Mouse (Mus musculus): ENCODE measurements at regions not wholly inside any gene's neighbourhood (a gene's known extent, or its start where the extent isn't known, plus 50 kb on each side); places are given as distances from the start of the nearest gene placed in this dataset.

DNA sequence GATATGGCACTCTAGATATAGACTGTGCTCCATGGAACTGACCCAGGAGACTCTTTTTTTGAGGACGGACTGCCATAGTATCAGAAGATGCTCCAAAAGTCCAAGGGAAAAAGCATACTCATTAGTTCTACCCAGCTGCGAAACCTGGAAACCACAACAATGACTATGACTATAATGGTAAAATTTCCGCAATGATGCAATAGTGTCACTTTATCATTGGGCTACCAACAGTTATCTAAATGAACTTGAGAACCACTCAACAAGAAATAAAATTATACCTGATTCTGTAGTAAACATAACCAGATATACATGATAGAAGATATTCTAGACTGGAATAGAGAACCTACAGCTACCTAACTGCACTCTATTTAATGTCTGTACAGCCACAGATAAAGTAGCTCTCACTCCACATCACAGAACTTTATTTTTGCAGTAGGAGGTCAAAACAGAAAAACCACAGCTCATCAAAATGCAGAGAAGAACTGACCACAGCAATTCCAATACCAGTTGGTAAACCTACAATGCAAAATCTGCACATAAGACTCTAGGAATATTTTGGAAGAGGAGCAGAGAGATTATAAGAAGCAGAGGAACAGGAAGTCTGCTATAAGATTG is 1255.8 kb upstream of the Zeb2 start:
- H3K27ac ChIP-seq (ENCODE audit: low read length): no peak overlapping the region
- H3K9me3 ChIP-seq (ENCODE audit: low read length): no peaks in the 10 kb centered on the region
- 93% methylated on average over 3 of the region's 3 CpGs for WGBS
- TF ChIP-seq CTCF (IDR thresholded peaks at IDR 0.05) (no peak), EP300 (IDR thresholded peaks at IDR 0.05) (no peak)
- no peak overlapping the region for H3K4me2 ChIP-seq (replicated peaks; ENCODE audit: low read depth, low read length)
- H3K36me3 ChIP-seq (ENCODE audit: insufficient read depth, low read length): no peaks in the 10 kb centered on the region
- no peak overlapping the region for H3K9ac ChIP-seq (replicated peaks; ENCODE audit: low read depth)
- H3K4me3 ChIP-seq (ENCODE audit: low read depth, low read length): no peak overlapping the region
- DNase-seq (ENCODE audit: low spot score): no peak
- no peaks in the 10 kb centered on the region for H3K4me1 ChIP-seq (ENCODE audit: insufficient read depth, low read depth, low read length)
- no peaks in the 10 kb centered on the region for H3K27me3 ChIP-seq (replicated peaks; ENCODE audit: insufficient read depth, low read length)
- ATAC-seq: no peak

DNA sequence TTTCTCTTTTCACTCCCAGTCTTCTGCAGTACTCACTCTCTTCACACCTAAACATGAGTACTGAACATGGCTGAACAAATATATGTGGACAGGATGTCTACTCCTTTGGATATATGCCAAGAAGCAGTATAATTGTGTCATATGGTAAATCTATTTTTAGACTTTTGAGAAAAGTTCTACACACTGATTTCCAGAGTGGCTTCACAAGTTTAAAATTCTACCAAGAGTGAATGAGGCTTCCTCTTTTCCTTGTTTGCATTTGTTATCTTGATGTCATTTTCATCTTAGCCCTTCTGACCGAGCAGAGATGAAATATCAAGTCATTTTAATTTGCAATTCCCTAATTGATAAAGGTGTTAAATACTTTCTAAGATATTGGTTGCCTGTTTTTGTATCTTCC is 1254.6 kb upstream of the Zeb2 start:
- DNase-seq (ENCODE audit: low spot score): no peak
- Histone ChIP-seq H3K36me3 (ENCODE audit: insufficient read depth, low read length) (no peaks in the 10 kb centered on the region), H3K27ac (ENCODE audit: low read length) (no peak overlapping the region), H3K9me3 (ENCODE audit: low read length) (no peaks in the 10 kb centered on the region), H3K4me2 (replicated peaks; ENCODE audit: low read depth, low read length) (no peak overlapping the region), H3K4me1 (ENCODE audit: insufficient read depth, low read depth, low read length) (no peaks in the 10 kb centered on the region), H3K27me3 (replicated peaks; ENCODE audit: insufficient read depth, low read length) (no peaks in the 10 kb centered on the region), H3K4me3 (ENCODE audit: low read depth, low read length) (no peak overlapping the region), H3K9ac (replicated peaks; ENCODE audit: low read depth) (no peak overlapping the region)
- WGBS: 19% methylated on average over 1 of the region's 1 CpGs
- ATAC-seq: no peak
- TF ChIP-seq EP300 (IDR thresholded peaks at IDR 0.05) (no peak), CTCF (IDR thresholded peaks at IDR 0.05) (no peak)

DNA sequence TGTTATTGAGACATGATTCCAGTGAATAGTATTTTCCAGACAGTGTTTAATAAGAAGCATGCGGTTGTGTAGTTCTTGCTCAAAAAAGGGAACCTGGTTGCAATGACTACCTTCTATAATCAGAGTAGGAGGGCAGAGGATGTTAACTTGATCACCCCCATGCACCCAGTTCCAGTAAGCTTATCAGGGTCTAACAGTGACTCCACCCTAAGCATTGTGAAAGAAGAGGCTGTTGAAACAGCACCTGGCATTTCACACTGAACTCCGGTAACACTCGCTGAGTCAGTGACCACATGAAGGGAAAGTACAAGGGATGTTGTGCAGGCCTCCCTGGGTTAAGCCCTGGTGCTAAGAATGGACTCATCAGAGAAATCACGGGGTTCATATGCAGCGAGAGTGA is 1253.8 kb upstream of the Zeb2 start:
- no peaks in the 10 kb centered on the region for H3K9me3 ChIP-seq (ENCODE audit: low read length)
- peak; percentile 59 for ATAC-seq
- H3K9ac ChIP-seq (replicated peaks; ENCODE audit: low read depth): no peak overlapping the region
- DNase-seq (ENCODE audit: low spot score): peak; percentile 32
- no peak overlapping the region for H3K4me2 ChIP-seq (replicated peaks; ENCODE audit: low read depth, low read length)
- 64% methylated on average over 5 of the region's 5 CpGs for WGBS
- TF ChIP-seq CTCF (IDR thresholded peaks at IDR 0.05): no peak
- TF ChIP-seq EP300 (IDR thresholded peaks at IDR 0.05): peak; percentile 54; the same call in 1 of the 2 replicates
- H3K36me3 ChIP-seq (ENCODE audit: insufficient read depth, low read length): no peaks in the 10 kb centered on the region
- H3K27me3 ChIP-seq (replicated peaks; ENCODE audit: insufficient read depth, low read length): no peaks in the 10 kb centered on the region
- H3K27ac ChIP-seq (ENCODE audit: low read length): no peak overlapping the region
- H3K4me3 ChIP-seq (ENCODE audit: low read depth, low read length): no peak overlapping the region
- no peaks in the 10 kb centered on the region for H3K4me1 ChIP-seq (ENCODE audit: insufficient read depth, low read depth, low read length)

DNA sequence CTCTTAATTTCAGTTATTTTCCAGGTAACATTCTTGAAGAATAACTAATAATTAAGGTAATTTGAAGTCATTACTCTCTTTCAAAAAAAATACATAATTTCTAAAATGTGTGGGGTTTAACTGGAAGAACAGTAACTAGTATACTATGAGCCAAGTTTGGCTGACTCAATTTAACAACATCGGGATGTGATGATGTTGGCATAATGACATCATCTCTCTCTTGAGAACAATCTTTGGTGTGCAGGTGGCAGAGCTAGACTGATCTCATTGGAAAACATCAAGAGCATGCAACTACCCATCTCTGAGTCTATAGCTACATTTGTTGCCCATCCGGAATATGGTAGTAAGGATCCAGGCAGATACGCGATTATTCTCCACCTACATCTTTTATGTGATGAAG is 1251.7 kb upstream of the Zeb2 start:
- Histone ChIP-seq H3K27ac (ENCODE audit: low read length) (no peak overlapping the region), H3K9ac (replicated peaks; ENCODE audit: low read depth) (no peak overlapping the region), H3K4me3 (ENCODE audit: low read depth, low read length) (no peak overlapping the region), H3K4me2 (replicated peaks; ENCODE audit: low read depth, low read length) (no peak overlapping the region), H3K36me3 (ENCODE audit: insufficient read depth, low read length) (no peaks in the 10 kb centered on the region), H3K27me3 (replicated peaks; ENCODE audit: insufficient read depth, low read length) (no peaks in the 10 kb centered on the region), H3K9me3 (ENCODE audit: low read length) (no peaks in the 10 kb centered on the region), H3K4me1 (ENCODE audit: insufficient read depth, low read depth, low read length) (no peaks in the 10 kb centered on the region)
- no peak for DNase-seq (ENCODE audit: low spot score)
- ATAC-seq: no peak
- TF ChIP-seq EP300 (IDR thresholded peaks at IDR 0.05) (no peak), CTCF (IDR thresholded peaks at IDR 0.05) (no peak)
- WGBS: 98% methylated on average over 4 of the region's 4 CpGs

DNA sequence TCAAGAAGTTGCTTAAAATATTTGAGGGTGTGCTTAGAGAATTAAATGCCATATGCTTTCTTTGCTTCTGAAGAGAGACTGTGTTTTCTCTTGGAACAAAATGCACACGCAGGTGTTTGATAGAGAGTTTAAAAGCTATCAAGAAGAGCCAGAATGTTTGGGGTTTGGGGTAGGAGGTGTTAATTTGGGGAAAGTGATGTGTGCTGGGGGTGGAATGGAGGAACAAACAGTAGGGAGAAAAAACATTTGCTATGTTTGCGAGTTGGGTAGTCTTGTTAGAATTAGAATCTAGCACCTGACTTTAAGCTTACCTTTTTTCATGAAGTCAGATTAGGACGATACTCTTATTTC is 1248.9 kb upstream of the Zeb2 start:
- no peaks in the 10 kb centered on the region for H3K4me1 ChIP-seq (ENCODE audit: insufficient read depth, low read depth, low read length)
- no peak for TF ChIP-seq EP300 (IDR thresholded peaks at IDR 0.05)
- no peak for TF ChIP-seq CTCF (IDR thresholded peaks at IDR 0.05)
- H3K27me3 ChIP-seq (replicated peaks; ENCODE audit: insufficient read depth, low read length): no peaks in the 10 kb centered on the region
- WGBS: 81% methylated on average over 3 of the region's 3 CpGs
- no peak overlapping the region for H3K9ac ChIP-seq (replicated peaks; ENCODE audit: low read depth)
- no peaks in the 10 kb centered on the region for H3K9me3 ChIP-seq (ENCODE audit: low read length)
- no peaks in the 10 kb centered on the region for H3K36me3 ChIP-seq (ENCODE audit: insufficient read depth, low read length)
- ATAC-seq (no peak), DNase-seq (ENCODE audit: low spot score) (no peak)
- H3K4me3 ChIP-seq (ENCODE audit: low read depth, low read length): no peak overlapping the region
- no peak overlapping the region for H3K4me2 ChIP-seq (replicated peaks; ENCODE audit: low read depth, low read length)
- no peak overlapping the region for H3K27ac ChIP-seq (ENCODE audit: low read length)

DNA sequence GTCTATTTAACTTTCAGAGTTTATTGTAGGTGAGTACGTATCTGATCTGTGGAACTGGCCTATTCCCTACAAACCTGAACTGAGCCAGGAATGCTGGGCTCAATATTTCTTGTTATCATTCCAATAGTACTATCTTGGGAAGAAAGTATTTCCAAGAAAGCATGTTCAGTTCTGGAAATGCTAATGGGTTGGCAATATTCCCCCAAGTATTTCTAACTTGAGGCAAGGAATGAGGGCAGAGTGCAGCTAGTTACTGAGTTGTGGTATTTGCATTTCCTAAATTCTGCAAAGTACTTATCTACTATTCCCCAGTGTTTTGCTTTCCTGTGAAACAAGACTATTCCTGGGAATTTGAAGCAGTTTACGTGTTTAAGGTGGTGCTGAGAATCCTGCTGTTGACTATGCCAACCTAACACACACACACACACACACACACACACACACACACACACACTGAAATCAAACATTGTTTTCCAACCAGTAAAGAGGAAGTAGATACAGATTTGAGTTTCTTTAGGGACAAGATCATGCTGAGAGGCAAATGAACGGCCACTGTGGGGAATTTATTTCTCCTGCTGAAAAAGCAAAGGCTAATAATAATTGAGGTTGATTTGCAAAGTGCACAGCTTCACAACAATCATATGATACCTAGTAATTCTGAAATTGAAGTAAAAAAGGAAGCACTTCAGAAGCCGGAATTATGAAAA is 1248.4 kb upstream of the Zeb2 start:
- no peaks in the 10 kb centered on the region for H3K4me1 ChIP-seq (ENCODE audit: insufficient read depth, low read depth, low read length)
- no peaks in the 10 kb centered on the region for H3K9me3 ChIP-seq (ENCODE audit: low read length)
- DNase-seq (ENCODE audit: low spot score) (no peak), ATAC-seq (no peak)
- TF ChIP-seq CTCF (IDR thresholded peaks at IDR 0.05) (no peak), EP300 (IDR thresholded peaks at IDR 0.05) (no peak)
- H3K27ac ChIP-seq (ENCODE audit: low read length): no peak overlapping the region
- WGBS: 64% methylated on average over 4 of the region's 4 CpGs
- H3K4me3 ChIP-seq (ENCODE audit: low read depth, low read length): no peak overlapping the region
- H3K27me3 ChIP-seq (replicated peaks; ENCODE audit: insufficient read depth, low read length): no peaks in the 10 kb centered on the region
- H3K4me2 ChIP-seq (replicated peaks; ENCODE audit: low read depth, low read length): no peak overlapping the region
- no peaks in the 10 kb centered on the region for H3K36me3 ChIP-seq (ENCODE audit: insufficient read depth, low read length)
- H3K9ac ChIP-seq (replicated peaks; ENCODE audit: low read depth): no peak overlapping the region

Data from lung, postnatal 0 days (tissue).